Mouse (Mus musculus) hindbrain, embryonic 14.5 days (tissue): ENCODE results near the gene Lpp. TPM values are rescaled to one million over a fixed set of nuclear protein-coding genes. Genes with fewer than 3 reads are reported as not detected.
A peak's percentile ranks its signal among the peaks of the same experiment; 100 is the strongest.

Source experiments
- ATAC-seq: fragments of 200-750 bp; cut with Nextera tagmentation; 2 replicates; pipeline ENCODE4 v1.8.0; 2017; ENCODE audit warnings: moderate number of reproducible peaks, mild to moderate bottlenecking, moderate TSS enrichment, moderate library complexity; ENCODE audit not compliant: low FRiP score
- DNase-seq: peaks from one replicate; pipeline ENCODE4 v3.0.0-alpha.2; 2015; ENCODE audit warnings: low spot score
- H3K27ac ChIP-seq: fragments of 300-500 bp; sonication (generic); 2 replicates; pipeline ENCODE4 v1.5.1; 2014; ENCODE audit warnings: mild to moderate bottlenecking, moderate library complexity
- H3K27me3 ChIP-seq: fragments of 300-500 bp; sonication (generic); 2 replicates; pipeline ENCODE4 v1.6.1; 2014; ENCODE audit warnings: mild to moderate bottlenecking, low read length, mixed read lengths; ENCODE audit not compliant: control insufficient read depth, insufficient read depth
- H3K36me3 ChIP-seq: fragments of 300-500 bp; sonication (generic); replicated peaks from 2 replicates; pipeline ENCODE4 v1.6.1; 2014; ENCODE audit not compliant: control insufficient read depth, insufficient read depth
- H3K4me1 ChIP-seq: fragments of 300-500 bp; sonication (generic); replicated peaks from 2 replicates; pipeline ENCODE4 v1.6.1; 2014; ENCODE audit warnings: antibody characterized with exemption, low read length, mixed read lengths; ENCODE audit not compliant: control insufficient read depth, insufficient read depth
- H3K4me2 ChIP-seq: fragments of 300-500 bp; sonication (generic); replicated peaks from 2 replicates; pipeline ENCODE4 v1.6.1; 2014; ENCODE audit warnings: mild to moderate bottlenecking, moderate library complexity
- H3K4me3 ChIP-seq: fragments of 300-500 bp; sonication (generic); replicated peaks from 2 replicates; pipeline ENCODE4 v1.5.1; 2014; ENCODE audit warnings: mild to moderate bottlenecking, low read length
- H3K9ac ChIP-seq: fragments of 300-500 bp; sonication (generic); 2 replicates; pipeline ENCODE4 v1.6.1; 2014
- H3K9me3 ChIP-seq: fragments of 300-500 bp; sonication (generic); 2 replicates; pipeline ENCODE4 v1.6.1; 2016; ENCODE audit warnings: low read length; ENCODE audit not compliant: control insufficient read depth
- WGBS: fragments of 180-500 bp; shearing (Covaris S2); extraction: QIAGEN DNeasy Blood & Tissue Kit; methylation state at CpG from one replicate; pipeline ENCODE4 v1.1.7; 2014; 5-methylcytosine and 5-hydroxymethylcytosine counted together
- microRNA counts: library from miRNA; unstranded; fragments of <30 nt; microRNA quantifications from one replicate; lab custom pipeline; 2016
- microRNA-seq: library from miRNA; unstranded; fragments of <30 nt; microRNA quantifications from one replicate; pipeline ENCODE4, GENCODE M21; 2016
- polyA plus RNA-seq: library from polyadenylated mRNA; unstranded; fragments of >200 nt; fragmentation: Nextera tagmentation; extraction: Ambion mirVana; gene quantifications from 2 replicates; pipeline ENCODE4 v1.2.1, GENCODE M21; 2014

Gene Lpp
- polyA plus RNA-seq, 1 experiment from 2014 or later: 13.0 TPM

- Histone ChIP-seq H3K27me3 (no peaks in the 10 kb centered on the region), H3K36me3 (no peaks in the 10 kb centered on the region), H3K9ac (no peak overlapping the region), H3K4me1 (no peaks in the 10 kb centered on the region), H3K27ac (no peak overlapping the region), H3K4me3 (no peak overlapping the region), H3K4me2 (no peak overlapping the region), H3K9me3 (no peaks in the 10 kb centered on the region; the same call in 1 of the 2 replicates)
- 82% methylated on average over 8 of the region's 8 CpGs for WGBS
- ATAC-seq (no peak), DNase-seq (no peak)
Measured at GRCm38 (mm10) chr16:25029548-25029947, 636.2 kb downstream of the Lpp start.

DNA sequence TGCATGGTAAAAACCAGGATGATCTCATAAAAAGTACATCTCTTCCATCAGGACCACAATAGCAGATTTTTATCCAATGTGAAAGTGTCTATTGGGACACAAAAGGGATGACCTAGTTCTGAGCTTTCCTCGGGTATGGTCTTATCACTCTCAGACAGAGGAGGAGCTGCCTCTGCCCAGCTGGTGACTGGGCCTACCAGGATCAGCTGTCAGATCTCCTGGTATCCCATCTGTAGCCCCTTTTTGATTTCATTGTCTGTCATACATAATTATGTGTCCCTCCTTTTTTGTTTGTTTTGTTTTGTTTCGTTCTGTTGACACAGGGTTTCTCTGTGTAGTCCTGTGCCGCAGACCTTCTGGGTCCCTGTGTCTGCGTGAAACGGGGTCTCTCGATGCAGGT, 644.1 kb downstream of the Lpp start:
- DNase-seq: no peak
- Histone ChIP-seq H3K4me1 (no peaks in the 10 kb centered on the region), H3K27me3 (no peaks in the 10 kb centered on the region), H3K27ac (no peak overlapping the region), H3K4me2 (no peak overlapping the region), H3K36me3 (no peaks in the 10 kb centered on the region), H3K4me3 (no peak overlapping the region), H3K9me3 (no peaks in the 10 kb centered on the region; the same call in 1 of the 2 replicates), H3K9ac (no peak overlapping the region)
- WGBS: 68% methylated on average over 6 of the region's 6 CpGs
- ATAC-seq: no peak

DNA sequence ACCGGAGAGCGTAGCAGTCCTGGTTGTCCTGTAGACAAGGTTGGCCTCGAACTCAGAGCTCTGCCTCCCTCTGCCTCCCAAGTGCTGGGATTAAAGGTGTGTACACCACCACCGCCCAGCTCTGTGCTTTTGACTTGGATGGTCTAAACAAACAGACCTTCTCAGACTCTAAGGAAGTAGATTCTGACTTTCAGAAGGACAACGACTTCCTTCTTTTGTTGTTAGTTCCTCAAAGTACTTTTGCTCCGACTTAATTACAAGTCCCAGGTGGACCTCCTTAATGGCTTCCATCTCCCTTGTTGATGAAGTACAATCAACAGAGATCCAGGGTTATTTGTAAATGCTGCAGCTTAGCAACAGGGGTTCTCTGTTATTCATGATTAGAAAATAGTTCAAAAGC, 645.2 kb downstream of the Lpp start:
- Histone ChIP-seq H3K4me2 (no peak overlapping the region), H3K27ac (no peak overlapping the region), H3K4me1 (no peaks in the 10 kb centered on the region), H3K9me3 (no peaks in the 10 kb centered on the region; the same call in 1 of the 2 replicates), H3K9ac (no peak overlapping the region), H3K4me3 (no peak overlapping the region), H3K36me3 (no peaks in the 10 kb centered on the region), H3K27me3 (no peaks in the 10 kb centered on the region)
- WGBS: 92% methylated on average over 6 of the region's 6 CpGs
- DNase-seq: no peak
- ATAC-seq: no peak

- 60% methylated on average over 10 of the region's 10 CpGs for WGBS
- no peaks in the 10 kb centered on the region for H3K4me1 ChIP-seq
- no peaks in the 10 kb centered on the region for H3K27me3 ChIP-seq
- no peak overlapping the region for H3K9ac ChIP-seq
- DNase-seq (no peak), ATAC-seq (peak; percentile 43; the same call in 1 of the 2 replicates)
- no peak overlapping the region for H3K4me2 ChIP-seq
- H3K27ac ChIP-seq: no peak overlapping the region
- no peak overlapping the region for H3K4me3 ChIP-seq
- no peaks in the 10 kb centered on the region for H3K36me3 ChIP-seq
- no peaks in the 10 kb centered on the region for H3K9me3 ChIP-seq
Measured at GRCm38 (mm10) chr16:25039904-25040303, 646.6 kb downstream of the Lpp start.

DNA sequence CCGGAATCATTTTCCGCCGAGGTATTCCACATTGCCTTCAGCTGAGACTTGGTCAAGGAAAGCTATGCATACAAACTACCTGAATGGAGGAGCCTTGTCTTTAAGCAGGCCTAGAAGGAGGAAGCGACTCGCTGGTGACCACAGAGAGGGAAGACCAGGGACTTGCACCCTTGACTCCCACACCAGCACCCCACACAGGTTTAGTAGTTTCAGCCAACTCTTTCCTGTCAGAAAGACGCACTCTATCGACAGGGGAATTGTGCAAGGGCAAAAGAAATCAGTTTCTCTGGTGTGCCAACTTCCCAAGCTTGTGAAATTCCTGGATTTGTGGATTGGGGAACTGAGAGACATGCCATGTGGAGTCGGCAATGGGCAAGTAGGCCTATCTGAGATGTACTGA, 647.9 kb downstream of the Lpp start:
- no peaks in the 10 kb centered on the region for H3K9me3 ChIP-seq
- 95% methylated on average over 8 of the region's 8 CpGs for WGBS
- no peaks in the 10 kb centered on the region for H3K4me1 ChIP-seq
- no peak overlapping the region for H3K4me2 ChIP-seq
- H3K9ac ChIP-seq: no peak overlapping the region
- H3K27me3 ChIP-seq: no peaks in the 10 kb centered on the region
- H3K4me3 ChIP-seq: no peak overlapping the region
- H3K27ac ChIP-seq: no peak overlapping the region
- H3K36me3 ChIP-seq: no peaks in the 10 kb centered on the region
- no peak for DNase-seq
- ATAC-seq: no peak

DNA sequence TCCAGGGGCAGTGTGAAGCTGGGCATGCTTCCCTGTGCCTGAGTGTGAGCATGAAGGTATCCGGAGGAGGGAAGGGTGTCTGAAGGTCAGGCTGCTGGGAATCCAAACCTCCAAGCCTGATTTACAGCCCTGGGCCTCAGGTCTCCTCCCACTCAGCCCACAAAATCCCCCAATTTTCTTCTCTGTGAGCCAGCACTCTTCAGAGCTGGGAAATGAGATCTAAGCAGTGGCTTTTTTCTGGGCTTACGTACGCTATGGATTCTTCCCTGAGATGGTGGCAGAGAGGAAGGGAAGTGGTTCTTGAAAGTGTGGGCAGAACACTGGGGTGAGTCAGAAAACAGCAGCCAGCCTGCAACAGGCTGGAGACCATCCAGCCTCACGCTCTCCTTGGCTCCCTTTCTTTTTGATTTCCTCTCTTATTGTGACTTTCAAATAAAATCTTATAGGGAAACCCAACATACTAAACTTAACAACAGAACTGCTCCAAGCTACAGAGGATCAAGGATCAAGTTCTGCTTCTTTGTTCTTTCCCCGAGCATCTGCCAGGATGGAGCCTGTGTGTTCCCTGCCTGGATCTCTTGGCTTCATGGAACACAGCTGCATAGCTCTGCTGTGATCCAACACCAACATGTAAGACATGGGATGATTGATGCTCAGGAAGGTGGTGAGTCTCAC, 648.7 kb downstream of the Lpp start:
- Histone ChIP-seq H3K27me3 (no peaks in the 10 kb centered on the region), H3K27ac (no peak overlapping the region), H3K4me1 (no peaks in the 10 kb centered on the region), H3K4me3 (no peak overlapping the region), H3K36me3 (no peaks in the 10 kb centered on the region), H3K9ac (no peak overlapping the region), H3K4me2 (no peak overlapping the region), H3K9me3 (no peaks in the 10 kb centered on the region)
- WGBS: 80% methylated on average over 5 of the region's 5 CpGs
- ATAC-seq: no peak
- DNase-seq: no peak

MicroRNAs encoded within 50 kb of the gene (microRNA counts, 519-probe panel; counts per million panel counts)
- 4,235 counts per million, percentile 34 among the panel's probes with 10 or more counts for microRNA mmu-miR-28 (lab: Ali Mortazavi, UCI)

Small RNA genes lying within 50 kb of the gene (microRNA-seq; reads per million reads assigned to microRNA genes)
- gene Mir28a: 754 reads per million, percentile 75 among the genes with 10 or more reads in this experiment
